Mouse (Mus musculus) kidney, postnatal 36 days (tissue): ENCODE measurements at regions not wholly inside any gene's neighbourhood (a gene's known extent, or its start where the extent isn't known, plus 50 kb on each side); places are given as distances from the start of the nearest gene placed in this dataset.

Experiments used
- DNase-seq, 2 experiments: peaks; one replicate each; pipeline ENCODE4 v3.0.0; 2021 to 2022; ENCODE audit warnings: mixed read lengths in 2 of 2

GRCm38 (mm10) chr7:65244936-65245335 lies 88.6 kb upstream of the Fam189a1 start:
- DNase-seq = no peak

DNA sequence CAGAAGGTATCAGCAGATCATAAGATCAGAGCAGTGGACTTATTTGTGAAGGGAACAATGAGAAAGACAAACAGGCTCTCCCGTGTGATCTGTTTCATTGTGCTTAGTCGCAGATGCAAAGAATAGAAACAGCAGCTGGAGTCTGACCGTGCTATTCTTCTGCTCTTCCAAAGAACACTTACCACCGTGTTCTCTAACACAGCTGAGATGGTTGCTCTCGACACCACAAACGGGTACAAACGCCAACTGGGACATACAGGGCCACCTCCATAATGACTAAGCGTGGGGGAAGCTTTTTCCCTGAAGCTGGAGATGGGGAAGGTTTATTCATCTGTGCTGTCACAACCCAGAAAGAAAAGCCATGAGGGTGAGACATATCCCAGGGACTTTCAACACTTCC lies 84.8 kb upstream of the Fam189a1 start:
- DNase-seq = no peak

DNA sequence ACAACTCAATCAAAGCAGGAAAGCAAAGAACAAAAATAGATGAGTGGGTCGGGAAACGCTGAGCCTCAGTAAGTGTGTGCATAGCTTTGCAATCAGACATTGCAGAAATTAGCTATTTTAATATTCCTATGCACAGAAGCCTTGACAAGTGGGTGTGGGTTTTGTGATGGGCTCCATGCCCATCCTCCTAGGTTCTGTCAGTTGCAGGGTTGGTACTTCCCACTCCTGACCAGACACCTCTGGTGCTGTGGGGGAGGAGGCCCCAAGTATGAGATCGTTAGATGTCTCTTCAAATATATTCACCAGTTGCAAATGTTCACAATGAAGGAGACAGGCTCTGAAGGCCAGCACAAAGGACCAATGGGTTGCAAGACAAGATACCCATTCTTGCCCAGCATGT lies 79.3 kb upstream of the Fam189a1 start:
- no peak for DNase-seq

DNA sequence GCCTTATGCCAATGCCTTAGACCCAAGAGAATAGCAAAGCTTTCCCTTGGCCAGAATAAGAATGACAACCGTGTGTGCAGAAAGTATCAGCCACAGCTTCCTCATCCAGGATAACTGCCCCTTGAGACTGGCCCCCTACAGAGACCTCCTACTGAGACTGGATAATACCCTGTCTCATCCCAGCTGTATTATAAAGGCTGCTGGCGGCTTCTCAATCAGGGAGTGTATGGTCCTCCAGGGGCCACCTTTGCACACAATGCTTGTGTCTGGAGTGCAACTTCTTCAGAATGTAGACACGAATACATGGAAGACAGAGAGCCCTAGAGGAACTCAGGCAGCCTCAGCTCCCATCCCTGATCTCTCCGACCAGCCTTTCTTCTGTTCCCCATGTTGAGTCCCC lies 77.3 kb upstream of the Fam189a1 start:
- no peak for DNase-seq

- DNase-seq = no peak
These were observed 72.9 kb upstream of the Fam189a1 start for GRCm38 (mm10) chr7:65229306-65229705.

- DNase-seq = no peak
These were observed 69.8 kb upstream of the Fam189a1 start for GRCm38 (mm10) chr7:65226218-65226617.

- peak; percentile 13 to 24 for DNase-seq
These were observed 57.0 kb upstream of the Fam189a1 start for GRCm38 (mm10) chr7:65213216-65213925.

DNA sequence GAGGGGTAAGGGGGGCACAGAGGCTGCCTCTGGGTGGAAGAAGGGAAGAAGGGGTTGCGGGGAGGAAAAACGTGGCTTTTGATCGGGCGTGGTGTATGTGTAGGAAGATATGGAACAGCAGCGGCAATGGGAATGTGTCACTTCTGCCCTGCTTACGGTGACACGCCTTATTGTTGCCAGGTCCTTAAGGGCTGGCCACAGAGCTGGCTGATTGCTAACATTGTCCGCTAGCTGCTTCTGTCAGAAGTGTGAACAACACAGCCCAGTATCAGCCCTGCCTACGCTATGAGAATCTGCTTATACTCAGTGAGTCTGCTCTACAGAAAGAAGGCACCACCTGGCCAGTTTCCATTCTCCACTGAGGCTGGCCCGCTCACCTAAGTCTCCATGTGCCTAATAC lies 50.9 kb upstream of the Fam189a1 start:
- no peak for DNase-seq
